Mouse (Mus musculus) layer of hippocampus, adult 8-10 months (tissue): ENCODE results near the gene Slc39a11. TPM values are rescaled to one million over a fixed set of nuclear protein-coding genes. Genes with fewer than 3 reads are reported as not detected.
A peak's percentile ranks its signal among the peaks of the same experiment; 100 is the strongest.

Experiments
- DNase-seq, 2 experiments: peaks; one replicate each; pipeline ENCODE4 v3.0.0; 2022; ENCODE audit warnings: low spot score in 2 of 2
- total RNA-seq, 4 experiments: library from RNA; stranded (reverse); gene quantifications; 2 replicates each; pipeline ENCODE4 v1.2.4; 2022

The Slc39a11 gene
- total RNA-seq, 4 experiments from 2014 or later = 20.2 to 24.3 (median 23.4) TPM

GRCm38 (mm10) chr11:113469919-113470785 lies 179.7 kb downstream of the Slc39a11 start:
- DNase-seq = no peak

DNA sequence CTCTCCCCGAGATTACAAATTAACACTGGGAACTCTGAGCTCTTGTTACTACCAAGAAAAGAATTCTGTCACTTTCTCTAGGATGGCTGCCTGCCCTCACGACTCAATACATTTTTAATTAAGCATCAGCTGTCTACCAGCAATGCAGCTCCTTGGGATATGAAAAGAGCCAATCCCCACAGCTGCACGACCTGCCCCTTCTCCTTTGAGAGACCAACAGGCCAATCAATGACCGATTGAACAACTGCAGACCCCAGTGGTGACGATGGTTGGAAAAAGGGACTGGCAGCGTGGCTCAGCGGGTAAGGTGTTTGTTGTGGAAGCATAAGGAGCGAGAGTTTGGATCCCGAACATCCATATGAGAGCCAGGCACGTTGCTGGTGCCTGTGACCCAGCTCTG lies 181.9 kb downstream of the Slc39a11 start:
- no peak for DNase-seq

GRCm38 (mm10) chr11:113467313-113467811 lies 182.5 kb downstream of the Slc39a11 start:
- DNase-seq = no peak

DNA sequence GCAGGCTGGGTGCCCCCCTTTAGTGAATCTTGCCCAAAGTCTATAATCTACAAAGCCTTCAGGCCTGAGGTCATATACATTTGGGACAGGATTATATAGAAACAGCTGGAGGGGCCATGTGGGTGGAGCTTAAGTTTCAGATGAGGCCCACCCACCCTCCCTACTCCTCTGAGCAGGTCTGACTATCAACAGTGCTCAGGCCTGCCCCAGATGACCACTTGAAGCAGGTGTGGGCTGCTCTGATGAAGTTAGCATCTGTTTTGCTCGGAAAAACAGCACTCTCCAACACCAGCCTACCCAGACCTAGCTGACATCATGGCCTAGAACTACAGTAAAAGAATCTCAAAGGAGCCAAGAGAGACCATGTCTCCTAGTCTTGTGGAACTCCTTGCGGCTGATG lies 189.8 kb downstream of the Slc39a11 start:
- DNase-seq = no peak

GRCm38 (mm10) chr11:113458582-113459210 lies 191.2 kb downstream of the Slc39a11 start:
- DNase-seq = no peak

GRCm38 (mm10) chr11:113452861-113453568 lies 196.9 kb downstream of the Slc39a11 start:
- DNase-seq = no peak

DNA sequence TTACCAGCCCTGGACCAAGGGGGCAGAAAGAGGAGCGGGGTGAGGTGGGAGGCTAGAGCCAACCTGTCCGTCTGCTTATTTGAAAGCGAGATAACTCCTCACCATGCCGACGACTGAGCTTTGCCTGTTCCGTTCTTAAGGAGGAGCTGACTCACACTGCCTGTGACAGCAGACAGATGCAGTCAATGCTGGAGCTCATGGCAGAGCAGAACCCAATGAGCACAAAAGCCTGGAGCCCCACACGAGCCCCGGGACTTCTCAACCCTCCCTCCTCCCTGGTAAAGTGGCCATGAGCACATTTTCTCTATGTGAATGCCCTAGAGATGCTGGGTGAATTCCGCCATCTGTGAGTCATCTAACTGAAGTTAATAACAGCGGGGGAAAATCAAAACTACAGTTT lies 198.6 kb downstream of the Slc39a11 start:
- DNase-seq = peak in 1 of 2 experiments; percentile 40

DNA sequence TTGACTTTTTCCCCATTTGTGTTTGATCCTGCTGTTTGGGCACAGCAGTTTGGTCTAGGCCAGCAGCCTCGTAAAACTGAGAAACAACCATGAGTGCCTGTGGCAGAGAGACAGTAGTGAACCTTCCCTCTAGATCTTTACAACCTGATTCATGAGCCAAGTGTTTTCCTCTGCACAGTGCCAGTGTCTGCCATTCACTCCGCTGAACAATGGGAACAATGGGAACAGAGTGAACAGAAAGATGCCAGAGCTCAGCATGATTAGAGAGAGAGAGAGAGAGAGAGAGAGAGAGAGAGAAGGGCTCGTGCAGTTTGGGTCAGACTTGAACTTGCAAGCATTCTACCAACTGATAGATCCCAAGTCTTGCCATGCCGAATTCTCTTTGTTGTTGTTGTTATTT lies 199.2 kb downstream of the Slc39a11 start:
- DNase-seq = no peak

DNA sequence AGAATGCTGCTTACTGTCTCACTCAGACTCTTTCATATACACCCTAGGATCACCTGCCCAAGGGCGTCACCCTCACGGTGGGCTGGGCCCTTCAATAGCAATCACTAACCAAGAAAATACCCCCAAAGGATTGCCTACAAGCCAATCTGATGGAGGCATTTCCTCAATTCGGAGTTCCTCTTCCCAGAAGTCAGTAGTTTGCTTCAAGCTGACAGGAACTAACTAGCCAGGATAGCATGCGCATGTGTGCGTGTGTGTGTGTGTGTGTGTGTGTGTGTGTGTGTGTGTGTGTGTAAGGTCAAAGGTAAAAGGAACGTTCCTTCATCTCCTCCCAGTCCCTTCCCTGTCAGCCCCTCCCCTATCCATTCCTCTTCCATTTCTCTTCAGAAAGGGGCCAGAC lies 199.9 kb downstream of the Slc39a11 start:
- DNase-seq = no peak

- no peak for DNase-seq
Measured at GRCm38 (mm10) chr11:113442036-113442435, 207.8 kb downstream of the Slc39a11 start.

GRCm38 (mm10) chr11:113439328-113440030 lies 210.4 kb downstream of the Slc39a11 start:
- peak; percentile 75 to 77 for DNase-seq

- no peak for DNase-seq
Measured at GRCm38 (mm10) chr11:113438915-113439314, 211.0 kb downstream of the Slc39a11 start.

GRCm38 (mm10) chr11:113437357-113437756 lies 212.5 kb downstream of the Slc39a11 start:
- no peak for DNase-seq

GRCm38 (mm10) chr11:113436299-113436698 lies 213.6 kb downstream of the Slc39a11 start:
- no peak for DNase-seq

DNA sequence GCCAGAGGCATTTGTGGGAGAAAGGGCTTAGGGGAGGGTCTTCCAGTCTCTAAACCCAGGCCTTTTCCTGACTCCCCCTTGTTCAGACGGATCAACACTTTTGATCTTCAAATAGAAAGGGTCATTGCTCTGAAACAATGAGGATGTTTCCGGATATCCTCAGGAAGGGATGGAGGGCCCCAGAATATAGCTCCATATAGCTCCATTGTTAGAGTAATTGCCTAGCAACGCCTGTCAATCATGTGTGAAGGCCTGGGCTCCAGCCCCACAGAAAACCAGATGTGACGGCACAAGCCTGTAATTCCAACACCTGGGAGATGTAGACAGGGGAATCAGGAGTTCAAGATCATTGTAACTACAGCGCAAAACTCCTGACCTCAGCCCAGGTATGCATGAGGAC lies 214.2 kb downstream of the Slc39a11 start:
- no peak for DNase-seq

- DNase-seq = no peak
Measured at GRCm38 (mm10) chr11:113431161-113431560, 218.7 kb downstream of the Slc39a11 start.

DNA sequence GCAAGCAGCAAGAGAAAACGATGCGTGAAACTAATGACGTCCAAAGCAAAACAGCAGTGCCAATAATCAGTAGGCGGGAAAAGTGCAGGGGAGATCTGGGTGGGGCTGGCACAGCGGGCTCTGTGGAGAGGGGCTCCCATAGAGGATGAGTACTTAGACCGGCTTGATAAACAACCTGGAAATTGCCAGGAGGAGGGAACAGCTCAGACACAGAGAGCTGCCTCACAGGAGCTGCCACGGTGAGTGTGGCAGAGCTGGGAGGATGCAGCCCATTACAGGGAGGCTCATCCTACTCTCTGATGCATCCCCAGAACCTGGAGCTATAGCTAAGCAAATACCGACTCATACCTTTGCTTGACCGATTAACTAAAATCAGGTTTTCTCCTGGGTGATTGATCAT lies 224.0 kb downstream of the Slc39a11 start:
- no peak for DNase-seq

GRCm38 (mm10) chr11:113425454-113425853 lies 224.4 kb downstream of the Slc39a11 start:
- no peak for DNase-seq

- DNase-seq = no peak
Measured at GRCm38 (mm10) chr11:113424765-113425164, 225.1 kb downstream of the Slc39a11 start.

GRCm38 (mm10) chr11:113422598-113422997 lies 227.3 kb downstream of the Slc39a11 start:
- no peak for DNase-seq

- no peak for DNase-seq
Measured at GRCm38 (mm10) chr11:113418921-113419655, 230.8 kb downstream of the Slc39a11 start.
